Mouse (Mus musculus) urinary bladder, postnatal 25 days (tissue): ENCODE measurements around the gene Slc7a8.

Experiments
- DNase-seq: peaks from one replicate; pipeline ENCODE4 v3.0.0; 2022; ENCODE audit warnings: low spot score

Gene Slc7a8

GRCm38 (mm10) chr14:54699586-54699985 is 82.2 kb downstream of the Slc7a8 start:
- DNase-seq = no peak

- DNase-seq = no peak
These were observed 83.0 kb downstream of the Slc7a8 start, which contains the start of gene Gm29776 for GRCm38 (mm10) chr14:54698733-54699132. Gm29776 (minus strand) TSS chr14:54698833.

- DNase-seq = no peak
These were observed 85.0 kb downstream of the Slc7a8 start for GRCm38 (mm10) chr14:54696752-54697151.

- DNase-seq = no peak
These were observed 86.7 kb downstream of the Slc7a8 start for GRCm38 (mm10) chr14:54695042-54695441.

- DNase-seq = no peak
These were observed 94.5 kb downstream of the Slc7a8 start for GRCm38 (mm10) chr14:54687251-54687650.

GRCm38 (mm10) chr14:54686522-54687143 is 95.1 kb downstream of the Slc7a8 start, which contains the start of gene Acin1:
Acin1 (minus strand) TSS chr14:54686931.
- DNase-seq = peak; percentile 100

- DNase-seq = no peak
These were observed 95.7 kb downstream of the Slc7a8 start, which contains the start of gene 1700123O20Rik for GRCm38 (mm10) chr14:54686063-54686521. 1700123O20Rik (plus strand) TSS chr14:54686216.

- no peak for DNase-seq
These were observed 96.3 kb downstream of the Slc7a8 start for GRCm38 (mm10) chr14:54685471-54685870.

- no peak for DNase-seq
These were observed 99.3 kb downstream of the Slc7a8 start for GRCm38 (mm10) chr14:54682396-54682795.

GRCm38 (mm10) chr14:54678657-54679304 is 103.0 kb downstream of the Slc7a8 start:
- no peak for DNase-seq

- no peak for DNase-seq
These were observed 105.5 kb downstream of the Slc7a8 start for GRCm38 (mm10) chr14:54676290-54676689.

GRCm38 (mm10) chr14:54674317-54674716 is 107.4 kb downstream of the Slc7a8 start:
- DNase-seq = peak; percentile 19
